Mouse (Mus musculus) R1 (cell line): ENCODE measurements at regions not wholly inside any gene's neighbourhood (a gene's known extent, or its start where the extent isn't known, plus 50 kb on each side); places are given as distances from the start of the nearest gene placed in this dataset.

Experiments used
- DNase-seq: peaks from one replicate; pipeline ENCODE4 v3.0.0-alpha.2; 2018; ENCODE audit warnings: low read depth, low spot score

DNA sequence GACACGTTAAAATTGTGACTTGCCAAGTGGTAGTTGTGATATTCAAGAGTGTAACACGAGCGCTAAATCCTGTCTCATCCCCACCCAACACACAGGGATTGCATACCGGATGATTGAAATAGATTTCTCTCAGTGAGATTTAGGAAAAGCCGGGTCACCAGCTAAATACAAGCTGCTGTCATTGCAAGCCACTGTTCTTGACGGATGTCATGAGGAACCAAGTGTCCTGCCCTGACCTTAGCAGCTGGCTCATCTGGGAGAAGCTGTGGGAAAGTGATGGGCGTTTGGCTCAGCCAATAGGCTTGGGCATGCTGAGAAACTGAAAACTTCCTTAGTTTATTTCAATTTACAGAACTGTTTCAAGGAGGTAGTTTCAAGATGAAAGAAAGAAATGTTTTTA, 164.4 kb upstream of the Jmjd1c start:
- no peak for DNase-seq

DNA sequence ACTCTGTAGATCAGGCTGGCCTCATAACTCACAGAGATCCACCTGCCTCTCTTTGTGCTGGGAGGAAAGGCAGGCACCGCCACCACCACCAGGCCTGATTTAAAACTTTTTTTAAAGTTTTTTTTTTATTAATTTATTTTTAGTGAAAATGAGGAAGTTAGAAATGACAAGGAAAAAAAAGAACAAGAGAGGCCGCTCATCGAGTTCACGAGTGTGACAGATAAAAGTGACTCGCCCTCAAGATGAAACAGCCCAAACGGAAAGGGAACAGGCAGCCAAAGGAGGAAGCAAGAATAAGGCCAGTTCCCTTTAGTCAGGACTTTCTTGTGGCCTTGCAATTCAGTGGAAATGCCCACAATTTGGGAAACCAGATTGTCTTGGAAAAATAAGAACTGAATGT, 163.4 kb upstream of the Jmjd1c start:
- no peak for DNase-seq

DNA sequence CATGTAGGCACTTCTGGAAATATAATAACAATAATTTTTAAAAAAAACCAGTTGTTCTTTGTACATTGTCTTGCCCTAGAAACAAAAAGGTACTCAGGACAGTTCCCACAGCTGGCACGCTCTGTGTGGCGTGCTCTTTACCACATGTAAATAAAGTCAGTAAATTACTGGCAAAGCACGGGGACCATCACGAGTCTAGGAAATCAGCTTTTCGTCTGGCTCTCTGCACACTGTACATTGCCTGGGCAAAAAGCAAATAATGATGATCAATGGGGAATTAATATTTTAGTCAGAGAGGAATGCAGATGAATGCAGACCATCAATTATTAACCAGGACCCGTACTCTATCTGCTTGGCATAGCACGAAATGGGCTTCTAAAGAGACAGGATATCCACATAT, 162.2 kb upstream of the Jmjd1c start:
- DNase-seq: no peak

DNA sequence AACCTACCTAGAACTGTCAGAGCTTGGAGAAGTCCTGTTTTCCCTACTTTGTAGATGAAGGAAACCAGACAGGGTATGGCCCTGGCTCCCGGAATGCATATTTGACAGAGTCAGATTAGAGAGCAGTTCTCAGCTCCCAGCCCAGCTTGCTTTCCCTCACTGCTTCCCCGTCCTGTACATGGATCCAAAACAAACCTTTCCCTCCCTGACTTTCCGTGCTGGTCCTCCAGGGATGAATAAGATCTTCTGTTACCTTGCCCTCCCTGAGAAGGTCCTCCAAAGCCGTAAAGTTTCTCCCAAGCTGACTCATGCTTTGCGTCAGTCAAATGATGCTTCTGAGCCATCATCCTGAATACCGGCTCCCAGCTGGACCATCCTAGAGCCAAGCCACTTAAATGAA, 160.2 kb upstream of the Jmjd1c start:
- DNase-seq: no peak

DNA sequence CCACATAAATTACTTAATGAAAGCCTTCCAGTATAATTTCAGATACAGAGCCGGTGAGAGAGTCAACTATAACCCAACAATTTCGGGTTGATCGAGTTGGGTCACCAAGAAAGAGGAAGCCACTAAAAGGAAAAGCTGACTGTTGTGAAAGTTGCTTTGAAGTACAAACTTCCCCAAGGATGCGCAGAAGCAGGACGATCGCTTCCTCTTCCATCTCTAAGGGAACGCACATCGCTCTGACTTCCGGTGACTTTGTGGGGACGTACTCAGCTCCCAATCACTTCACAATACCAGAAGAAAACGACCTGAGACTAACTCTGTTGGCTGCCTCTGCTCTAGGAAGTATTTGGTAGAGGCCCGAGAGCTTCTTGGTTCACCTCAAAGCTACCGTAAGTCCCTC, 158.8 kb upstream of the Jmjd1c start:
- no peak for DNase-seq

DNA sequence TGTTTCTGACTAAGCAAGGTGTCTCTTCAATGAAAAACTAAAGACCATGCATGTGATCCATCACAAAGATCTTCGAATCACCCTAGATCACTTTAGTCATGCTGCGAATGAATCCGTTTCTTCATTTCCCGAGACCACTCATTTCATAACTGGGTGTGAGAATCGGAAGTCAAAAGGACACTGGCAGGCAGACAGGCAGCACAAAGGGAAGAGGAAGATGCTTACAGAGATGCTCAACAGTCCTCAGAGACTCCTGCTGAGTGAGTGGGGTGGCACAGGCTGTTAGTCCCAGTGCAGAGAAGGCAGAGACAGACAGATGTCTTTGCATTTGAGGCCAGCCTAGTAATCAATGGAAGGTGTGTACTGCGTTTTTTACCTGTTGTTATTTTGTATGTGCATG, 155.6 kb upstream of the Jmjd1c start:
- no peak for DNase-seq

DNA sequence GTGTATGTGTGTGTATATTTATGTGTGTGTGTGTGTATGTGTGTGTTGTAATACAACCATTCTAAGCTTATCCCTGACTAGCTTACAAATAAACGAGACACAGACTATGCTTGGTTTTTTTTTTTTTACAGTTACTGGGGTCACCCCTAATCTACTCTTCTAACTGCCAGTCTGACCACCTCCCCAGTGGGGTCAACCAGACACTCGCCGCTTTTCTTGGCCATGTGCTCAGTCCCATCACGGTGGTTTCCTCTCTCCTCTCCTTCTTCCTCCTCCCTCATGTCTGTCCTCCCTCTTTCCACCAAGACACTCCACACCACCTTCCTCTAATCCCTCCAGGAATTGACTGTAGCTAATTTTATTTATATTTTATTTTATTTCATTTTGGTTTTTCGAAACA, 155.0 kb upstream of the Jmjd1c start:
- DNase-seq: no peak

DNA sequence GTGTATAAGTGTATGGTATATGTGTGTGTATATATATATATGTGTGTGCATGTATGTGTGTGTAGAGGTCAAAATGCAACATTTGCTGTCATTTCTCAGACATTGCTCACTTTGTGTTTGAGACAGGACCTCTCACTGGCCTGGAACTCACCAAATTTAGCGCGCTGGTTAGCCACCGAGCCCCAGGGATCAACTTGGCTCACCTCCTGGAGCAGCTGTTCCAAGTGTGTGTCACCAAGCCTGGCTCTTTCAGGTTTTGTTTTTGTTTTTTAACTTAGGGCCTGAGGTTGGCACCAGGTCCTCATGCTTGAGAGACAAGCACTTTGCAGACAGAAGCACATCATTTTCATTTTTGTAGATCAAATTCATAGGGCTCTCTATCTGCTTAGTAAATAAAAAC, 154.0 kb upstream of the Jmjd1c start:
- no peak for DNase-seq

DNA sequence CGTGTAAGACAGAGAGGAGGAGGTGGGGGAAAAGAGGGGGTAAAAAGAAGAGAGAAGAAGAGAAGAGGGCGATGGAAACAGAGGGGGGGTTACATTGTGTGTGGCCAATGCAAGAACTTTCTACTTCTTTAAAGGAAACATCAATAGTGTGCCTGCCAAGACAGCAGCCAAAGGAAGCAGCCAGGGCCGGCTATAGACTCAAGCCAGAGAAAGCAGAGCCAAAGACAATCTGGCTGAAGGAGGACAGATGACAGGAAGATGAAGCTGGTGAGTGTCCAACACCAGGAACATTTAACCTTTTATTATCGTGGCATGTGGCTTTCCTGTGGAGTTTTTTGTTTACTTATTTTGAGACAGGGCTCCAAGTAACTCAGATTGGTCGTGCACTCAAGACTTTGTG, 152.1 kb upstream of the Jmjd1c start:
- no peak for DNase-seq

DNA sequence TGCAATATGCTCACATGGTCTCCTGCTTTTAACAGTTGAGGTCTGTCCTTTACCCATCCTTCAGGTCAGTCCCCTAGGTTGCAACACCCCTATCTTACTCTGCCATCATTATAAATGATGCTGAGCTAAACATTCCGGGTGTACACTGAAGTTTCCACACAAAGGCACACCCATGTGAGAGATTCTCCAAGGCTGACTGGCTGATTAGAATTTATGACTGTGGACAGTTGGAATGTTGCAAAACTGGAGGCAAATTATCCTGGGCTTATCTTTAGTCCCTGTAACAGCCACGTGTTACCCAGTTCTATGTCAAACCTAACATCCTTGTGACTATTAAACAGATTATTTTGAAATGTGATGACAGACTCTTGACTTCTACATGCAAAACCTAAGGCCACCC, 149.8 kb upstream of the Jmjd1c start:
- no peak for DNase-seq

DNA sequence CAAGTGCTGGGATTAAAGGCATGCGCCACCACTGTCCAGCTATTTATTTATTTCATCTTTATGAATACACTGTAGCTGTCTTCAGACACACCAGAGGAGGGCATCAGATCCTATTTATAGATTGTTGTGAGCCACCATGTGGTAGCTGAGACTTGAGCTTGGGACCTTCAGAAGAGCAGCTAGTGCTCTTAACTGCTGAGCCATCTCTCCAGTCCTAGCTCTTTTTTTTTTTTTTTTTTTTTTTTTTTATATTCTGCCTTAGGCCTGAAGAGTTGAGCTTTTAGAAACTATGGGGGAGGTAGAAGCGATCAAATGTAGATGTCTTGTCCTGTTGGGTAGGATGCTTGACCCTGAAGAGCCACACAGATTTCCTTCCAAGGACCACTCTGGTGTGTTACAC, 147.6 kb upstream of the Jmjd1c start:
- DNase-seq: no peak

DNA sequence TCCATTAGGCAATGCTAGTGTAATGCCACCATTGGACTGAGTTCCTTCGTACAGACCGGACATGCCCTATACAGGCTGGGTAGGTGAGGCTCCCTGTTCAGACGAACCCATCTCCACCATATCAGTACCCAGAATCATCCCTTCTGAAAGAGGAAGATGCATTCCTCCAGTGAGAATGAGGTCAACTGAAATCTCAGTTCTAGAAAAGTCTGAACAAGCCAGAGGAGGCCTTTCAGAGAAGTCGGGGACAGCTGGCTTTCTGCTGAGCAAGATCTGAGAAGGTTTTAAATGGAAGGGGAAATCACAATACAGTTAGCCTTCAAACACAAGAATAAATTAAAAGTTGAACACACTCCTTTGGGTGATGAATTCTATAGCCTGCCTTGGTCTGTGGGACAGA, 145.5 kb upstream of the Jmjd1c start:
- no peak for DNase-seq

DNA sequence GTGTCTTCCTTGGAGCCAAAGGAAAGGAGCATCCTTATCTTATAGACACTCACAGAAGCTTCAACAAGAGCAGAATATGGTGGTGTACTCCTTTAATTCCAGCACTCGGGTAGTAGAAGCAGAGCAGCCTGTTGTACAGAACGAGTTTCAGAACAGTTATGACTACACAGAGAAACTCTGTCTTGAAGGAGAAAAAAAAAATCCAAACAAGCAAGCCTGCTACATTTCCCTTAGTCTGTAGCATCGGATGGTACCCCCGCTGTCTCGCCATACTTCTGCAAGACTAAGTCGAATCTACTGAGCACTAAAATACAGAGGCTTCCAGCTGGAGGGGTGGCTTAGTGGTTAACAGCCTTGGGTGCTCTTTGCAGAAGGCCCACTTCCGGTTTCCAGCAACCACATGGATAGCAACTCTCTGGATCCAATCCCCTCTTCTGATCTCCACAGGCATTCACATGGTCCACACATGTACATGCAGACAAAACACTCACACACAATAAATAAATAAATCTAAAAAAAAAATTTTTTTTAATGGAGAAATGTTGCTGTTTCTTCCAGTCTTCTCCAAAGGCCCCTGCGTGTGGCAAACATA, 144.6 kb upstream of the Jmjd1c start:
- DNase-seq: no peak

DNA sequence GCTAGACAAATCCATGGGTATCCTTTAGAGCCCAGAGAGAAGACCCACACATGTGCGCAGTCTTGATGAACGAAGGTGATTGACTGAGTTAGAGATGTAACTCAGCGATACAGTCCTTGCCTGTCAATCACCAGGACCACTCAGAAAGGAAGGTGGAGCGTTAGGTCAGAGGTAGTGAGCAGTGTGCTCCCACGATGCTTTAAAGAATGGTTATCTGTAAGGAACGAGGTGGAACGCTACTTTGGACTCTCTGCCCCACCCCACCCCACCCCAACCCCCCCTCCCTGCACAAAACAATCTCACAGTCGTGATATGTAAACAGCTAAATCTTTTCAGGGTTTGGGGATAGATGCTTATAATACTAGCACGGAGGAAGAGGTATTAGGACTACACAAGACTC, 144.0 kb upstream of the Jmjd1c start:
- no peak for DNase-seq

DNA sequence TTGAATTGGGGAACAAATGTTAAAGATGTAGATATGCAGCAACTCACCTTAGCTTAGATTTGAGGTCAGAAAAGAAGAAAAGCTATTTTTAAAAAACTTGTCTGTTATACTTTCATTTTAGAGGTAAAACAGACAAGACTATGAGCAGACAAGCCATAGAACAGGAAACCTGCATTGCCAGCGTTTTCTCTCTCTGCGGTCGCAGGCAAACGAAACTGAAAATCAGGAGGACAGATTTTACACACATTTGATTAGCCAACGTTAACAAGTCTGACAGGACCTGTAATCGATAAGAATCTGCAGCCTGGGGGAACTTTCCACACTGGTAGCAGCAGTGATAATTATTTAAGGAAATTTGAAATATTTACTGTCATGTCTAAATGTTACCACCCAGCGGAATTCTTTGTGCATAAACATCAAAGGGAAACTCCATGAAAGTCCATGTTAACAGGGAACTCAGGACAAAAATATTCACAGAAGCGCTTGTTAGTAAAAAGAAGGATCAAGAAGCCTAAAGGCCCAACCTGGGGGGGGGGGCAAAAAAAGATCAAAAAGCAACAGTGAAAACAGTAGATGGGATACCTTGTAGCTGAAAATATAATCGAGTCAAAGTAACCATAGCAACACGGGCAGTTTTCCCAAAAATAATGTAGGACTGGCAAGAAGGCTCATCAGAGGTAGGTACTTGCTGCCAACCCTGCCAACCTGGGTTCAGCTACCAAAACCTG, 142.5 kb upstream of the Jmjd1c start:
- DNase-seq: no peak

DNA sequence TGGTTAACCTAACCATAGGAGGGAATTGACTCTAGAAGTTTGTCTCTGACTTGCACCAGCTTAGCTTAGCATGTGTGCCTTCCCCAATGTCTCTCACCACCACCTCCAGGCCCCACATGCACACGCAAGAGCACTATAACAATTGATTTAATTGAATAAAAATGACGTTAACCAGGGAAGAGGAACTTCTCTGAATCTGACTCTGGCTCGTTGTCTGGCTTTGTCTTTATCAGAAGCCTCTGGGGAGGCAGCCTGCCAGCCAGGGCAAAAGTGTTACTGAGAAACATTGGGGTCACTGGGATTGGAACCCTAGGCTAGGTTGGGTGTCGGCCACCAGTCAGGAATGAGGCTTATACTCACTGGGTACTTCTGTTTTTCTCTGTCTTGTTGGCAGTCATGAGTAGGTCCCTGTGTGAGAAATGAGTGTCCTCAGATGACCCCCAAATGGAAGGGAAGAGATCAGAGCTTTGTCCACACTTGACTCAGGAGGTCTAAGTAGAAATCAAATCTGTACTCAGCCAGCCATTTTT, 141.9 kb upstream of the Jmjd1c start:
- no peak for DNase-seq

DNA sequence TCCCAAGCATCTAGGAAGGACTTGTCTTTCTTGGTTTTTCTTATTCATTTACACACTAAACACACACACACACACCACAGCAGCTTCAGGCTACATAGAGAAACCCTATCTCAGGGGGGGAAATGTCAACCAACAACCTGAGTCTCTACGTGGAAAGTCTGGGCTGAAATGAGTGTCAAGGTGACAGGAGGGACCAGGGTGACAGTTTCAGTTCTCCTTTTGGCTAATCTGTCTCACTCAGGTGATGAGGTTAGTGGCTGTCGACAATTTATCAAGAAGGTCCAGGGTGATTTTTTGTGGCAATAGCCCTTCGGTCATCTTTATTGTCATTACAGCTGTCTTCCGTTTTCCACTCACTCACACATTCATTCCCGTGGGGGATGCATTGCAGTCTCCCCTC, 140.5 kb upstream of the Jmjd1c start:
- no peak for DNase-seq

DNA sequence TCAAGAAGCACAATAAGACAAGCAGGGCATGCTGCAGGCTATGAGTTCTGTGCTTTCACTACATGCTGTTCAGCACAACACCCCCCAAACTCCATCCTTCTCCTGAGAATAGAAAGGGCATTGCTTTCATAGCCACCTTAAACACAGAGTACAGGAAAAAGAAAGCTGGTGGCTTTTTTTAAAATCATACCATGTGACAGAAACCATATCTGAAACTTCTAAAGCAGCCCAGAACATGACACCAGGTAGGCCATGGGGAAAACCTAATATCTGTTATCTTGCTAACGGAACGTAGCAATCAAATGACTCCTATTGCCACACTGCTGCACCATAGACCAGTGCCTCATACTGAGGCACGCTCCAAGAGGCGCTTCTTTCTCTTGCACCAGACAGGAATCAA, 139.3 kb upstream of the Jmjd1c start:
- DNase-seq: no peak

DNA sequence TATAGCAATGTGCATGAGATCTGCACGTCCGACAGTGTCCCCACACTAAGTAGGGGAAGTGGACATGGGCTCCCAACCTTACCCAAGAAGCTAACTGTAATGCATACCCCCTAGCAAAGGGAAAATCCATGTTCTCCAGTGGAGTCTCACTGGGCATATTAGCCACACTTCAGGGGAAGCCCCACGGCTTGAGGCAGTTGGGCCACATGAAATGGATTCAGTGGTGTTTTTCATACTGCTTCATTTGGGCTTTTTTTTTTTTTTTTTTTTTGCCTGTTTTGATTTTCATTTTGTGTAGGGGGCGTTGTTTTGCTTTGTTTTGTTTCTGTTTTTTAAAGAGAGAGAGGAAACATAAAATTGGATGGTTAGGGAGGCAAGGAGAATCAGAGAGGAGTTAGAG, 138.6 kb upstream of the Jmjd1c start:
- no peak for DNase-seq
